Mouse (Mus musculus): ENCODE results near the gene Tmc1. TPM values are rescaled to one million over a fixed set of nuclear protein-coding genes. Genes with fewer than 3 reads are reported as not detected.

Tmc1 gene
- polyA plus RNA-seq, 1 experiment: not detected

DNA sequence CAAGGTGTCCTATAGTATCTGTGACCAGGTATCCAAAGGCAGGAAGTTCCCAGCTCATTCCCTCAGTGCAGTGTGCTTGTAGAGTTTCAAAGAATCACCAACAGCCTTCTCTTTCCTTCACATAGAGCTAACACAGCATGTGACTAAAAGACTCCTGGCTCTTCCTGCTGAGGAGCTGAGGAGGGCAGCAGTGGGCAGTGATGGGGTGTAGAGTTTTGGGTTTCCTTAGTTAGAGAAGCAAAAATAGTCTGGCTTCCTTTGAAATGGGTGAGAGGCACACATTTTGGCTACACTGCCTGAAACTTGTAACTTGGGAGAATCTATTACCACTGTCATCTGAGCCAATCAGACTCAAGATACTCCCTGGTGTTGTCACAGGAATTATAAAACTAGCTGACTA lies 96.2 kb downstream of the Tmc1 start:
- Histone ChIP-seq H3K79me3 (ENCODE audit: low read depth) (no peaks in the 10 kb centered on the region), H3K79me2 (ENCODE audit: control insufficient read depth, insufficient read depth) (no peaks in the 10 kb centered on the region), H3K36me3 (ENCODE audit: control insufficient read depth, insufficient read depth) (no peaks in the 10 kb centered on the region), H3K4me3 (ENCODE audit: insufficient read depth, poor library complexity, severe bottlenecking) (no peak overlapping the region), H3ac (ENCODE audit: control insufficient read depth, insufficient read length, low read depth) (no peak overlapping the region), H3K27me3 (ENCODE audit: control insufficient read depth, insufficient read depth, insufficient read length) (no peaks in the 10 kb centered on the region)
- TF ChIP-seq CTCF (IDR thresholded peaks at IDR 0.05; ENCODE audit: control insufficient read depth, insufficient read depth, insufficient read length) (no peak), MAX (IDR thresholded peaks at IDR 0.05) (no peak), MYOG (IDR thresholded peaks at IDR 0.05; ENCODE audit: control insufficient read depth, extremely low read depth, insufficient read length) (no peak)

- Histone ChIP-seq H3K27me3 (ENCODE audit: control insufficient read depth, insufficient read depth, insufficient read length) (no peaks in the 10 kb centered on the region), H3ac (ENCODE audit: control insufficient read depth, insufficient read length, low read depth) (no peak overlapping the region), H3K79me3 (ENCODE audit: low read depth) (no peaks in the 10 kb centered on the region), H3K4me3 (ENCODE audit: insufficient read depth, poor library complexity, severe bottlenecking) (no peak overlapping the region), H3K36me3 (ENCODE audit: control insufficient read depth, insufficient read depth) (no peaks in the 10 kb centered on the region), H3K79me2 (ENCODE audit: control insufficient read depth, insufficient read depth) (no peaks in the 10 kb centered on the region)
- no peak for TF ChIP-seq FOSL1 (IDR thresholded peaks at IDR 0.05; ENCODE audit: insufficient read depth, low read length, poor library complexity, severe bottlenecking)
- no peak for TF ChIP-seq CEBPB (IDR thresholded peaks at IDR 0.05; ENCODE audit: low read depth)
- no peak for TF ChIP-seq MYOG (IDR thresholded peaks at IDR 0.05; ENCODE audit: control insufficient read depth, extremely low read depth, insufficient read length)
These were observed 105.1 kb downstream of the Tmc1 start for GRCm38 (mm10) chr19:20848906-20849305.

GRCm38 (mm10) chr19:20847476-20848073 lies 106.4 kb downstream of the Tmc1 start:
- H3K79me2 ChIP-seq (ENCODE audit: control insufficient read depth, insufficient read depth): no peaks in the 10 kb centered on the region
- no peak for TF ChIP-seq MYOD1 (IDR thresholded peaks at IDR 0.05; ENCODE audit: control insufficient read depth, insufficient read length, low read depth)
- no peak for TF ChIP-seq CTCF (IDR thresholded peaks at IDR 0.05; ENCODE audit: control insufficient read depth, insufficient read depth, insufficient read length)
- no peak for TF ChIP-seq MAX (IDR thresholded peaks at IDR 0.05)
- TF ChIP-seq MYOG (IDR thresholded peaks at IDR 0.05; ENCODE audit: control insufficient read depth, extremely low read depth, insufficient read length): no peak
- no peak for TF ChIP-seq FOSL1 (IDR thresholded peaks at IDR 0.05; ENCODE audit: insufficient read depth, low read length, poor library complexity, severe bottlenecking)
- no peak for TF ChIP-seq CEBPB (IDR thresholded peaks at IDR 0.05; ENCODE audit: low read depth)
- TF ChIP-seq USF1 (IDR thresholded peaks at IDR 0.05; ENCODE audit: low read depth): no peak
- no peaks in the 10 kb centered on the region for H3K79me3 ChIP-seq (ENCODE audit: low read depth)
- H3K27me3 ChIP-seq (ENCODE audit: control insufficient read depth, insufficient read depth, insufficient read length): no peaks in the 10 kb centered on the region
- H3K36me3 ChIP-seq (ENCODE audit: control insufficient read depth, insufficient read depth): no peaks in the 10 kb centered on the region
- H3K4me3 ChIP-seq (ENCODE audit: insufficient read depth, poor library complexity, severe bottlenecking): no peak overlapping the region
- no peak overlapping the region for H3ac ChIP-seq (ENCODE audit: control insufficient read depth, insufficient read length, low read depth)

GRCm38 (mm10) chr19:20837422-20837821 lies 116.6 kb downstream of the Tmc1 start:
- H3K79me2 ChIP-seq (ENCODE audit: control insufficient read depth, insufficient read depth): no peaks in the 10 kb centered on the region
- H3K4me3 ChIP-seq (ENCODE audit: insufficient read depth, poor library complexity, severe bottlenecking): no peak overlapping the region
- no peaks in the 10 kb centered on the region for H3K27me3 ChIP-seq (ENCODE audit: control insufficient read depth, insufficient read depth, insufficient read length)
- no peak overlapping the region for H3ac ChIP-seq (ENCODE audit: control insufficient read depth, insufficient read length, low read depth)
- H3K79me3 ChIP-seq (ENCODE audit: low read depth): no peaks in the 10 kb centered on the region
- no peak for TF ChIP-seq MAX (IDR thresholded peaks at IDR 0.05)
- TF ChIP-seq FOSL1 (IDR thresholded peaks at IDR 0.05; ENCODE audit: insufficient read depth, low read length, poor library complexity, severe bottlenecking): no peak
- no peak for TF ChIP-seq MYOD1 (IDR thresholded peaks at IDR 0.05; ENCODE audit: control insufficient read depth, insufficient read length, low read depth)
- no peak for TF ChIP-seq USF1 (IDR thresholded peaks at IDR 0.05; ENCODE audit: low read depth)
- no peak for TF ChIP-seq CTCF (IDR thresholded peaks at IDR 0.05; ENCODE audit: control insufficient read depth, insufficient read depth, insufficient read length)
- no peak for TF ChIP-seq CEBPB (IDR thresholded peaks at IDR 0.05; ENCODE audit: low read depth)
- TF ChIP-seq MYOG (IDR thresholded peaks at IDR 0.05; ENCODE audit: control insufficient read depth, extremely low read depth, insufficient read length): no peak
- H3K36me3 ChIP-seq (ENCODE audit: control insufficient read depth, insufficient read depth): no peaks in the 10 kb centered on the region

DNA sequence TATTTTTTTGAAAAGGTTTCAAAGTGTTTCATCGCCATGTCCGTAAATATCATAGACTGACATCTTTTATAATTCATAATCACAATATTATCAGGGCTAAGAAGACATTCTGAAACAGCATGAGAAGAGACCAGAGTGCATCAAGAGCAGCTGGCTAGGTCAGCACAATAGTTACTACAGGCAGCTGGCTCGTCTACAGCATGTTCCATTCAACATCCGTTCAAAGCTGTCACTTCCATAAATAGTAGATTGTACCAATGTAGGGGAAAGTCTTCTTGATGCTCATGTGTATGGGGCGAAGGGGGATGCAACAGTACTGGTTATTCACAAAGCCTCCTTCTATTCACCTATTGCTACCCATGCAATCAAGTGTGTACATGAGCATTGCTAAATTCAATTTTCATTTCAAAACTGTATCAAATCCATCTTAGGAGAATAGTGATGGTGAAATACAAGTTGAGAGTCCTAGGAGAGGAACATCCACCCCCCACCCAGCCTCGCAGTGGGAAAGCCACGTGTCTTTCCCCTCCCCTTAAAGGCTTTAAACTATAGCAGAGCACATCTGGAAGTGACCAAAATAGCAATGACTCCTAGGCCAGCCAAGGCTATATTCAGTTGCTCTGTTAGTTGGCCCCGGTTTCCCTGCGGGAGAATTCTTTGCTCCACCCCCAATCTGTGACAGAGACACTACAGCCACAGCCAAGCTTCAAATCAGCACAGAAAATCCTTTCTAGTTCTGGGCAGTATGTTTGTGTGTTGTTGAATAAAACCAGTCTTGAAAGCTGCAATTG lies 117.8 kb downstream of the Tmc1 start:
- no peaks in the 10 kb centered on the region for H3K79me3 ChIP-seq (ENCODE audit: low read depth)
- TF ChIP-seq USF1 (IDR thresholded peaks at IDR 0.05; ENCODE audit: low read depth) (no peak), MYOD1 (IDR thresholded peaks at IDR 0.05; ENCODE audit: control insufficient read depth, insufficient read length, low read depth) (no peak)
- no peak overlapping the region for H3ac ChIP-seq (ENCODE audit: control insufficient read depth, insufficient read length, low read depth)

DNA sequence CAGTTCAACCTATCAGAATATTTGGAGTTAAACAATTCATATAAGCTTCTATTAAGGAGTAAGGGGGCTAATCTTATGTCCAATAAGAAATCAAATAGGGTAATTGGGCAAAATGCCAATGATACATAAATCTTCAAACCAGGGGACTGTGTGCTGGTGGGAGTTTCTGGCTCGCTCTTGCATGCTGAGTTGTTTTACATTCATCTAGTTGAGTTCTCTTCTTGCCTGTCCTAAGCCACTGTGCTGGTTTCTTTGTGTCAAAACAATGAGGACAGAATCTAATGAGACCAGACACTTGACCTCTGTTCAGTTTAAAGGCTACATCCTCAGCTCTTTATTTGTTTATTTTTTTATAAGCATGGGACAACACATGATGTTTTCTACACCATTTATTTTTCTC lies 119.1 kb downstream of the Tmc1 start:
- H3K27me3 ChIP-seq (ENCODE audit: control insufficient read depth, insufficient read depth, insufficient read length): no peaks in the 10 kb centered on the region
- no peaks in the 10 kb centered on the region for H3K36me3 ChIP-seq (ENCODE audit: control insufficient read depth, insufficient read depth)
- H3K4me3 ChIP-seq (ENCODE audit: insufficient read depth, poor library complexity, severe bottlenecking): no peak overlapping the region
- no peaks in the 10 kb centered on the region for H3K79me3 ChIP-seq (ENCODE audit: low read depth)
- TF ChIP-seq FOSL1 (IDR thresholded peaks at IDR 0.05; ENCODE audit: insufficient read depth, low read length, poor library complexity, severe bottlenecking) (no peak), MYOD1 (IDR thresholded peaks at IDR 0.05; ENCODE audit: control insufficient read depth, insufficient read length, low read depth) (no peak), CEBPB (IDR thresholded peaks at IDR 0.05; ENCODE audit: low read depth) (no peak), CTCF (IDR thresholded peaks at IDR 0.05; ENCODE audit: control insufficient read depth, insufficient read depth, insufficient read length) (no peak), MAX (IDR thresholded peaks at IDR 0.05) (no peak), USF1 (IDR thresholded peaks at IDR 0.05; ENCODE audit: low read depth) (no peak), MYOG (IDR thresholded peaks at IDR 0.05; ENCODE audit: control insufficient read depth, extremely low read depth, insufficient read length) (no peak)
- no peaks in the 10 kb centered on the region for H3K79me2 ChIP-seq (ENCODE audit: control insufficient read depth, insufficient read depth)
- H3ac ChIP-seq (ENCODE audit: control insufficient read depth, insufficient read length, low read depth): no peak overlapping the region

More for the DNA sequence above, 117.8 kb downstream of the Tmc1 start:
- H3K27me3 ChIP-seq (ENCODE audit: control insufficient read depth, insufficient read depth, insufficient read length): no peaks in the 10 kb centered on the region
- no peaks in the 10 kb centered on the region for H3K79me2 ChIP-seq (ENCODE audit: control insufficient read depth, insufficient read depth)
- H3K36me3 ChIP-seq (ENCODE audit: control insufficient read depth, insufficient read depth): no peaks in the 10 kb centered on the region
- H3K4me3 ChIP-seq (ENCODE audit: insufficient read depth, poor library complexity, severe bottlenecking): no peak overlapping the region
